Mouse (Mus musculus): ENCODE results near the gene Znrd1as. TPM values are rescaled to one million over a fixed set of nuclear protein-coding genes. Genes with fewer than 3 reads are reported as not detected.
A peak's percentile ranks its signal among the peaks of the same experiment; 100 is the strongest.

Gene Znrd1as
- total and polyA plus RNA-seq, 2 experiments from 2014 or later, result 8.2 TPM; not detected in 1

- H3K27ac ChIP-seq (ENCODE audit: low read depth), result peak overlapping the region; percentile 34
- H3K4me3 ChIP-seq (ENCODE audit: low read depth, low read length), result no peak overlapping the region
- no peak for TF ChIP-seq EP300 (IDR thresholded peaks at IDR 0.05; ENCODE audit: low read depth)
- TF ChIP-seq CTCF (IDR thresholded peaks at IDR 0.05; ENCODE audit: low read depth), result no peak
- no peaks in the 10 kb centered on the region for H3K9me3 ChIP-seq (replicated peaks; ENCODE audit: control insufficient read depth, low read length)
- 0 out of 2 replicates have a peak, but pooled peaks cover 13% of the 10 kb centered on the region for H3K4me1 ChIP-seq (ENCODE audit: control insufficient read depth, insufficient read depth)
- no peak overlapping the region for H3K9ac ChIP-seq (replicated peaks; ENCODE audit: low read depth, low read length)
- ATAC-seq (ENCODE audit: insufficient read depth, low read depth), result peak; percentile 55
- peak; percentile 38 for DNase-seq (ENCODE audit: low spot score)
- H3K4me2 ChIP-seq (ENCODE audit: low read depth, low read length), result no peak overlapping the region
- H3K27me3 ChIP-seq (ENCODE audit: control insufficient read depth, insufficient read depth, low read length), result no peaks in the 10 kb centered on the region
- WGBS, result 56% methylated on average over 6 of the region's 6 CpGs
- no peaks in the 10 kb centered on the region for H3K36me3 ChIP-seq (replicated peaks; ENCODE audit: control insufficient read depth, insufficient read depth, low read length)
Observed at GRCm38 (mm10) chr17:36930233-36930632, 28.2 kb upstream of the Znrd1as start.

- TF ChIP-seq CTCF (IDR thresholded peaks at IDR 0.05; ENCODE audit: low read depth), result no peak
- TF ChIP-seq EP300 (IDR thresholded peaks at IDR 0.05; ENCODE audit: low read depth), result no peak
- Histone ChIP-seq H3K9me3 (replicated peaks; ENCODE audit: control insufficient read depth, low read length) (no peaks in the 10 kb centered on the region), H3K4me2 (ENCODE audit: low read depth, low read length) (no peak overlapping the region), H3K36me3 (replicated peaks; ENCODE audit: control insufficient read depth, insufficient read depth, low read length) (no peaks in the 10 kb centered on the region), H3K4me1 (ENCODE audit: control insufficient read depth, insufficient read depth) (0 out of 2 replicates have a peak, but pooled peaks cover 13% of the 10 kb centered on the region), H3K9ac (replicated peaks; ENCODE audit: low read depth, low read length) (no peak overlapping the region), H3K4me3 (ENCODE audit: low read depth, low read length) (no peak overlapping the region), H3K27me3 (ENCODE audit: control insufficient read depth, insufficient read depth, low read length) (0 out of 2 replicates have a peak, but pooled peaks cover 4% of the 10 kb centered on the region), H3K27ac (ENCODE audit: low read depth) (no peak overlapping the region)
- ATAC-seq (ENCODE audit: insufficient read depth, low read depth), result no peak
- DNase-seq (ENCODE audit: low spot score), result no peak
- WGBS, result 77% methylated on average over 4 of the region's 4 CpGs
Observed at GRCm38 (mm10) chr17:36931130-36931529, 27.3 kb upstream of the Znrd1as start.

- 9% methylated on average over 2 of the region's 2 CpGs for WGBS
- 0 out of 2 replicates have a peak, but pooled peaks cover 13% of the 10 kb centered on the region for H3K4me1 ChIP-seq (ENCODE audit: control insufficient read depth, insufficient read depth)
- no peaks in the 10 kb centered on the region for H3K36me3 ChIP-seq (replicated peaks; ENCODE audit: control insufficient read depth, insufficient read depth, low read length)
- TF ChIP-seq EP300 (IDR thresholded peaks at IDR 0.05; ENCODE audit: low read depth), result 0 out of 2 replicates have a peak, but pooled peaks have one; percentile 22
- TF ChIP-seq CTCF (IDR thresholded peaks at IDR 0.05; ENCODE audit: low read depth), result no peak
- 0 out of 2 replicates have a peak, but pooled peaks cover 7% of the 10 kb centered on the region for H3K27me3 ChIP-seq (ENCODE audit: control insufficient read depth, insufficient read depth, low read length)
- DNase-seq (ENCODE audit: low spot score) (peak; percentile 65), ATAC-seq (ENCODE audit: insufficient read depth, low read depth) (peak; percentile 72)
- H3K4me2 ChIP-seq (ENCODE audit: low read depth, low read length), result no peak overlapping the region
- no peak overlapping the region for H3K4me3 ChIP-seq (ENCODE audit: low read depth, low read length)
- H3K9me3 ChIP-seq (replicated peaks; ENCODE audit: control insufficient read depth, low read length), result no peaks in the 10 kb centered on the region
- no peak overlapping the region for H3K27ac ChIP-seq (ENCODE audit: low read depth)
- H3K9ac ChIP-seq (replicated peaks; ENCODE audit: low read depth, low read length), result no peak overlapping the region
Observed at GRCm38 (mm10) chr17:36931806-36932205, 26.6 kb upstream of the Znrd1as start.

- ATAC-seq (ENCODE audit: insufficient read depth, low read depth), result no peak
Observed at GRCm38 (mm10) chr17:36938056-36938455, 20.3 kb upstream of the Znrd1as start.

GRCm38 (mm10) chr17:36942391-36942790, 16.0 kb upstream of the Znrd1as start:
- Histone ChIP-seq H3K36me3 (replicated peaks; ENCODE audit: control insufficient read depth, insufficient read depth, low read length) (no peaks in the 10 kb centered on the region), H3K27me3 (ENCODE audit: control insufficient read depth, insufficient read depth, low read length) (peaks cover 67% of the 10 kb centered on the region), H3K27ac (ENCODE audit: low read depth) (no peak overlapping the region), H3K4me2 (ENCODE audit: low read depth, low read length) (peak overlapping the region; percentile 56), H3K4me1 (ENCODE audit: control insufficient read depth, insufficient read depth) (peaks cover 19% of the 10 kb centered on the region), H3K4me3 (ENCODE audit: low read depth, low read length) (peak overlapping the region; percentile 39), H3K9me3 (replicated peaks; ENCODE audit: control insufficient read depth, low read length) (no peaks in the 10 kb centered on the region), H3K9ac (replicated peaks; ENCODE audit: low read depth, low read length) (no peak overlapping the region)
- 23% methylated on average over 10 of the region's 10 CpGs for WGBS
- TF ChIP-seq EP300 (IDR thresholded peaks at IDR 0.05; ENCODE audit: low read depth) (no peak), CTCF (IDR thresholded peaks at IDR 0.05; ENCODE audit: low read depth) (no peak)
- DNase-seq (ENCODE audit: low spot score) (no peak), ATAC-seq (ENCODE audit: insufficient read depth, low read depth) (peak; percentile 56)

More at GRCm38 (mm10) chr17:36938056-36938455, 20.3 kb upstream of the Znrd1as start:
- Histone ChIP-seq H3K36me3 (replicated peaks; ENCODE audit: control insufficient read depth, insufficient read depth, low read length) (no peaks in the 10 kb centered on the region), H3K27ac (ENCODE audit: low read depth) (no peak overlapping the region), H3K9me3 (replicated peaks; ENCODE audit: control insufficient read depth, low read length) (no peaks in the 10 kb centered on the region), H3K9ac (replicated peaks; ENCODE audit: low read depth, low read length) (no peak overlapping the region), H3K4me3 (ENCODE audit: low read depth, low read length) (no peak overlapping the region), H3K27me3 (ENCODE audit: control insufficient read depth, insufficient read depth, low read length) (peaks cover 38% of the 10 kb centered on the region), H3K4me2 (ENCODE audit: low read depth, low read length) (no peak overlapping the region), H3K4me1 (ENCODE audit: control insufficient read depth, insufficient read depth) (peaks cover 9% of the 10 kb centered on the region; the same call in 1 of the 2 replicates)
- WGBS, result 51% methylated on average over 2 of the region's 2 CpGs
- no peak for DNase-seq (ENCODE audit: low spot score)
- no peak for TF ChIP-seq CTCF (IDR thresholded peaks at IDR 0.05; ENCODE audit: low read depth)
- no peak for TF ChIP-seq EP300 (IDR thresholded peaks at IDR 0.05; ENCODE audit: low read depth)
